Mouse (Mus musculus) right cerebral cortex, postnatal 10 days (tissue): ENCODE measurements around the gene Vegfb.
A peak's percentile ranks its signal among the peaks of the same experiment; 100 is the strongest.

Experiments
- DNase-seq, 2 experiments: peaks; one replicate each; pipeline ENCODE4 v3.0.0; 2021; ENCODE audit warnings: low spot score in 2 of 2

Vegfb gene

GRCm38 (mm10) chr19:6941372-6942248 lies 45.8 kb downstream of the Vegfb start, which contains the start of gene Bad:
TSS of gene Bad (plus strand) at chr19:6941861.
- DNase-seq, result peak; percentile 93 to 95

GRCm38 (mm10) chr19:6940396-6941351 lies 46.8 kb downstream of the Vegfb start:
- DNase-seq, result peak in 1 of 2 experiments; percentile 61

GRCm38 (mm10) chr19:6939106-6940002 lies 48.1 kb downstream of the Vegfb start:
- DNase-seq, result peak in 1 of 2 experiments; percentile 33

- DNase-seq, result peak in 1 of 2 experiments; percentile 52
Observed at GRCm38 (mm10) chr19:6937541-6938465, 49.6 kb downstream of the Vegfb start.

- peak in 1 of 2 experiments; percentile 39 for DNase-seq
Observed at GRCm38 (mm10) chr19:6936299-6936698, 51.2 kb downstream of the Vegfb start.

GRCm38 (mm10) chr19:6934195-6934977 lies 53.1 kb downstream of the Vegfb start, which contains the start of gene Kcnk4:
TSS of gene Kcnk4 (minus strand) at chr19:6934515.
- DNase-seq, result peak in 1 of 2 experiments; percentile 39

- DNase-seq, result peak; percentile 73 to 84
Observed at GRCm38 (mm10) chr19:6933436-6934194, 53.8 kb downstream of the Vegfb start.

- DNase-seq, result peak in 1 of 2 experiments; percentile 49
Observed at GRCm38 (mm10) chr19:6933102-6933435, 54.4 kb downstream of the Vegfb start.
